Mouse (Mus musculus) embryonic facial prominence, embryonic 12.5 days (tissue): ENCODE results near the gene Slc5a10. TPM values are rescaled to one million over a fixed set of nuclear protein-coding genes. Genes with fewer than 3 reads are reported as not detected.

Experiments
- ATAC-seq: fragments of 200-750 bp; cut with Nextera tagmentation; 2 replicates; pipeline ENCODE4 v1.8.0; 2017; ENCODE audit not compliant: insufficient number of reproducible peaks, insufficient read depth, low FRiP score, low TSS enrichment
- H3K27ac ChIP-seq: fragments of 300-500 bp; sonication (generic); 2 replicates; pipeline ENCODE4 v1.5.1; 2016; ENCODE audit warnings: mild to moderate bottlenecking
- H3K27me3 ChIP-seq: fragments of 300-500 bp; sonication (generic); 2 replicates; pipeline ENCODE4 v1.6.1; 2016; ENCODE audit warnings: mild to moderate bottlenecking, moderate library complexity
- H3K36me3 ChIP-seq: fragments of 300-500 bp; sonication (generic); 2 replicates; pipeline ENCODE4 v1.6.1; 2016; ENCODE audit warnings: mild to moderate bottlenecking
- H3K4me1 ChIP-seq: fragments of 300-500 bp; sonication (generic); 2 replicates; pipeline ENCODE4 v1.6.1; 2016
- H3K4me2 ChIP-seq: fragments of 300-500 bp; sonication (generic); replicated peaks from 2 replicates; pipeline ENCODE4 v1.6.1; 2016; ENCODE audit warnings: mild to moderate bottlenecking, moderate library complexity
- H3K4me3 ChIP-seq: fragments of 300-500 bp; sonication (generic); 2 replicates; pipeline ENCODE4 v1.5.1; 2016; ENCODE audit warnings: mild to moderate bottlenecking
- H3K9ac ChIP-seq: fragments of 300-500 bp; sonication (generic); 2 replicates; pipeline ENCODE4 v1.6.1; 2016; ENCODE audit warnings: mild to moderate bottlenecking, moderate library complexity
- H3K9me3 ChIP-seq: fragments of 300-500 bp; sonication (generic); 2 replicates; pipeline ENCODE4 v1.6.1; 2016; ENCODE audit warnings: mild to moderate bottlenecking, moderate library complexity
- WGBS: fragments of 180-500 bp; shearing (Covaris S2); methylation state at CpG from one replicate; pipeline ENCODE4 v1.1.7; 2016; 5-methylcytosine and 5-hydroxymethylcytosine counted together
- polyA plus RNA-seq: library from polyadenylated mRNA; unstranded; fragments of >200 nt; fragmentation: Nextera tagmentation; extraction: Ambion mirVana; gene quantifications from 2 replicates; pipeline ENCODE4 v1.2.1, GENCODE M21; 2016

Gene Slc5a10
- polyA plus RNA-seq, 1 experiment from 2014 or later = 0.09 TPM

GRCm38 (mm10) chr11:61701696-61702095 lies 18.9 kb downstream of the Slc5a10 start:
- Histone ChIP-seq H3K27ac (no peak overlapping the region), H3K4me2 (no peak overlapping the region), H3K4me3 (no peak overlapping the region), H3K36me3 (no peaks in the 10 kb centered on the region), H3K9ac (no peak overlapping the region), H3K4me1 (no peaks in the 10 kb centered on the region), H3K9me3 (no peaks in the 10 kb centered on the region), H3K27me3 (no peaks in the 10 kb centered on the region)
- WGBS = 62% methylated on average over 5 of the region's 5 CpGs
- ATAC-seq = no peak

- H3K27ac ChIP-seq = no peak overlapping the region
- H3K9ac ChIP-seq = no peak overlapping the region
- no peaks in the 10 kb centered on the region for H3K36me3 ChIP-seq
- H3K4me3 ChIP-seq = no peak overlapping the region
- no peak overlapping the region for H3K4me2 ChIP-seq
- 65% methylated on average over 4 of the region's 4 CpGs for WGBS
- H3K4me1 ChIP-seq = no peaks in the 10 kb centered on the region
- no peak for ATAC-seq
- H3K9me3 ChIP-seq = no peaks in the 10 kb centered on the region
- no peaks in the 10 kb centered on the region for H3K27me3 ChIP-seq
Observed at GRCm38 (mm10) chr11:61699933-61700332, 20.7 kb downstream of the Slc5a10 start.

- Histone ChIP-seq H3K4me1 (no peaks in the 10 kb centered on the region), H3K27ac (no peak overlapping the region), H3K27me3 (no peaks in the 10 kb centered on the region), H3K4me2 (no peak overlapping the region), H3K36me3 (no peaks in the 10 kb centered on the region), H3K9me3 (no peaks in the 10 kb centered on the region), H3K9ac (no peak overlapping the region), H3K4me3 (no peak overlapping the region)
- no peak for ATAC-seq
- 82% methylated on average over 5 of the region's 5 CpGs for WGBS
Observed at GRCm38 (mm10) chr11:61699460-61699859, 21.2 kb downstream of the Slc5a10 start.

- no peak overlapping the region for H3K4me2 ChIP-seq
- H3K9ac ChIP-seq = no peak overlapping the region
- no peaks in the 10 kb centered on the region for H3K36me3 ChIP-seq
- H3K9me3 ChIP-seq = no peaks in the 10 kb centered on the region
- H3K4me1 ChIP-seq = no peaks in the 10 kb centered on the region
- no peak for ATAC-seq
- no peak overlapping the region for H3K4me3 ChIP-seq
- H3K27ac ChIP-seq = no peak overlapping the region
- H3K27me3 ChIP-seq = no peaks in the 10 kb centered on the region
Observed at GRCm38 (mm10) chr11:61698852-61699251, 21.8 kb downstream of the Slc5a10 start.

GRCm38 (mm10) chr11:61692996-61693395 lies 27.6 kb downstream of the Slc5a10 start:
- 87% methylated on average over 5 of the region's 5 CpGs for WGBS
- no peak overlapping the region for H3K4me2 ChIP-seq
- no peaks in the 10 kb centered on the region for H3K27me3 ChIP-seq
- no peaks in the 10 kb centered on the region for H3K4me1 ChIP-seq
- H3K4me3 ChIP-seq = no peak overlapping the region
- no peaks in the 10 kb centered on the region for H3K36me3 ChIP-seq
- no peak; the same call in 1 of the 2 replicates for ATAC-seq
- no peaks in the 10 kb centered on the region for H3K9me3 ChIP-seq
- no peak overlapping the region for H3K9ac ChIP-seq
- H3K27ac ChIP-seq = no peak overlapping the region

- WGBS = 40% methylated on average over 2 of the region's 2 CpGs
- H3K27me3 ChIP-seq = peaks cover 33% of the 10 kb centered on the region
- no peak overlapping the region for H3K4me2 ChIP-seq
- ATAC-seq = no peak
- H3K4me3 ChIP-seq = no peak overlapping the region
- peaks cover 5% of the 10 kb centered on the region; the same call in 1 of the 2 replicates for H3K4me1 ChIP-seq
- H3K9me3 ChIP-seq = no peaks in the 10 kb centered on the region
- H3K9ac ChIP-seq = no peak overlapping the region
- no peak overlapping the region for H3K27ac ChIP-seq
- no peaks in the 10 kb centered on the region for H3K36me3 ChIP-seq
Observed at GRCm38 (mm10) chr11:61687595-61687994, 33.0 kb downstream of the Slc5a10 start.

- H3K36me3 ChIP-seq = no peaks in the 10 kb centered on the region
- H3K4me2 ChIP-seq = no peak overlapping the region
- ATAC-seq = no peak
- H3K27me3 ChIP-seq = peaks cover 33% of the 10 kb centered on the region
- no peak overlapping the region for H3K4me3 ChIP-seq
- H3K27ac ChIP-seq = no peak overlapping the region
- peaks cover 5% of the 10 kb centered on the region; the same call in 1 of the 2 replicates for H3K4me1 ChIP-seq
- no peak overlapping the region for H3K9ac ChIP-seq
- WGBS = 29% methylated on average over 10 of the region's 10 CpGs
- H3K9me3 ChIP-seq = no peaks in the 10 kb centered on the region
Observed at GRCm38 (mm10) chr11:61686906-61687453, 33.6 kb downstream of the Slc5a10 start.

GRCm38 (mm10) chr11:61686141-61686540 lies 34.5 kb downstream of the Slc5a10 start:
- H3K4me2 ChIP-seq = no peak overlapping the region
- no peaks in the 10 kb centered on the region for H3K9me3 ChIP-seq
- no peak for ATAC-seq

GRCm38 (mm10) chr11:61685119-61685725 lies 35.4 kb downstream of the Slc5a10 start:
- no peak for ATAC-seq
- H3K9me3 ChIP-seq = no peaks in the 10 kb centered on the region
- H3K4me1 ChIP-seq = peaks cover 5% of the 10 kb centered on the region; the same call in 1 of the 2 replicates
- H3K9ac ChIP-seq = no peak overlapping the region
- H3K4me2 ChIP-seq = peak overlapping the region; percentile 64; the same call in 1 of the 2 replicates
- H3K27me3 ChIP-seq = peaks cover 33% of the 10 kb centered on the region
- no peaks in the 10 kb centered on the region for H3K36me3 ChIP-seq
- WGBS = 68% methylated on average over 8 of the region's 8 CpGs
- peak overlapping the region; percentile 42 for H3K4me3 ChIP-seq
- no peak overlapping the region for H3K27ac ChIP-seq

More at GRCm38 (mm10) chr11:61686141-61686540, 34.5 kb downstream of the Slc5a10 start:
- Histone ChIP-seq H3K4me1 (peaks cover 5% of the 10 kb centered on the region; the same call in 1 of the 2 replicates), H3K36me3 (no peaks in the 10 kb centered on the region), H3K27ac (no peak overlapping the region), H3K4me3 (no peak overlapping the region), H3K27me3 (peaks cover 33% of the 10 kb centered on the region), H3K9ac (no peak overlapping the region)
- WGBS = 59% methylated on average over 2 of the region's 2 CpGs

GRCm38 (mm10) chr11:61683907-61684731 lies 36.5 kb downstream of the Slc5a10 start, which contains the start of gene Fam83g:
Gene Fam83g, plus strand, starts transcription at chr11:61684091.
- Histone ChIP-seq H3K27ac (no peak within 1 kb of the TSS), H3K4me3 (peak within 1 kb of the TSS; percentile 42), H3K36me3 (no peaks in the 10 kb centered on the region), H3K4me2 (peak within 1 kb of the TSS; percentile 64), H3K9me3 (no peaks in the 10 kb centered on the region), H3K27me3 (peaks cover 33% of the 10 kb centered on the region), H3K9ac (peak within 1 kb of the TSS; percentile 44), H3K4me1 (peaks cover 5% of the 10 kb centered on the region; the same call in 1 of the 2 replicates)
- peak; percentile 29; the same call in 1 of the 2 replicates for ATAC-seq
- WGBS = 1% methylated on average over 76 of the region's 76 CpGs

GRCm38 (mm10) chr11:61679091-61679866 lies 41.3 kb downstream of the Slc5a10 start:
- H3K9me3 ChIP-seq = no peaks in the 10 kb centered on the region
- H3K4me2 ChIP-seq = no peak overlapping the region
- no peak overlapping the region for H3K9ac ChIP-seq
- H3K27me3 ChIP-seq = peaks cover 17% of the 10 kb centered on the region
- no peaks in the 10 kb centered on the region for H3K36me3 ChIP-seq
- H3K27ac ChIP-seq = no peak overlapping the region
- no peak overlapping the region for H3K4me3 ChIP-seq
- 62% methylated on average over 4 of the region's 4 CpGs for WGBS
- ATAC-seq = no peak
- peaks cover 33% of the 10 kb centered on the region for H3K4me1 ChIP-seq
